Mouse (Mus musculus) olfactory bulb, adult 2 months (tissue): ENCODE results near the gene Vav3. TPM values are rescaled to one million over a fixed set of nuclear protein-coding genes. Genes with fewer than 3 reads are reported as not detected.

Experiments used
- H3K27ac ChIP-seq: fragments of 200-500 bp; 2 replicates; pipeline ENCODE4 v1.5.1; 2012; ENCODE audit warnings: low read depth, low read length; ENCODE audit not compliant: insufficient read depth
- H3K4me1 ChIP-seq: fragments of 200-500 bp; 2 replicates; pipeline ENCODE4 v1.6.1; 2012; ENCODE audit warnings: low read length; ENCODE audit not compliant: control insufficient read depth, insufficient read depth
- H3K4me3 ChIP-seq: fragments of 200-500 bp; 2 replicates; pipeline ENCODE4 v1.5.1; 2012; ENCODE audit warnings: mild to moderate bottlenecking, low read depth, low read length, moderate library complexity; ENCODE audit not compliant: insufficient read depth
- CTCF ChIP-seq: fragments of 200-500 bp; IDR thresholded peaks from 2 replicates; pipeline ENCODE4 v1.5.1; 2012; ENCODE audit warnings: low read depth, mild to moderate bottlenecking, low read length, moderate library complexity; ENCODE audit not compliant: insufficient read depth
- POLR2A ChIP-seq: fragments of 200-500 bp; IDR thresholded peaks from 2 replicates; pipeline ENCODE4 v1.6.1; 2012; ENCODE audit warnings: mild to moderate bottlenecking, low read depth, low read length, moderate library complexity; ENCODE audit not compliant: insufficient read depth
- WGBS: fragments of 180-500 bp; shearing (Covaris S2); methylation state at CpG from one replicate; pipeline ENCODE4 v1.1.7; 2018; 5-methylcytosine and 5-hydroxymethylcytosine counted together
- polyA plus RNA-seq: library from polyadenylated mRNA; stranded (reverse); fragments of >200 nt; gene quantifications from 2 replicates; pipeline ENCODE4 v1.2.4, GENCODE M21; 2012; ENCODE audit warnings: low replicate concordance; ENCODE audit not compliant: missing spikeins, insufficient read depth, insufficient read length

Vav3 gene
- polyA plus RNA-seq, 1 experiment, result not detected

DNA sequence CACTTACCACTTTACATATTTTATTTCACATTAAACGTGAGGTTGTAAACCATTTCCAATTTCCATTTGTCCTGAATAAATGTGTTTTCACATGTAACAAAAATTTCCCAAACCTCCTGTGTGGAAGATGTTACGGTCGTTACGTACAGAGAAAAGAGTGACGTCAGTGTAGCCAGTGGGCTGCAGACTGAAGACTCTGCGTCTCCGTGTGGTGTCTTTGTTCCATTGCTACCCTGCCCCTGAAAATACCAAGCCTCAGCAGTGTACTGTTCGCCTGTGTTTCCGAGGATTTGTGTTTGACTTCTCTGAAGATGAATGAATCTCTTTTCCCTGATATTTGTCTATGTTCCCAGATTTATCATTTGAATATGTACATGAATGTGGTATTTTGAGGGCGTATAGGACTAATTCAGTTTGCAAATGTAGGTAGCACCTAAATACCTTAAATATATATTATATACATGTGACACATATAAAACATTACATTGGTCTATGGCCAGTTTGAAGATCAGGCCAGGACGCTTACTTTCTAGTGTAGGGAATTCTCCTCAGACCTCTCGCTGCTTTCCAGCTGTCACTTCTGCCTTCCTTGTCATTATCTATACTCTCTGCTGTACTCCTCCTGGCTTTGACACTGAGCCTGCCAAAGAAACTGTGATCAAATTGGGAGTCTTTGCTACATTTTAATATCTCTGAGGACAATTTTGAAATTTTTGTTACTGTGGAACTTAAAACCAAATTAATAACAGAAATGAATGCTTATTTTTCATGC is 312.6 kb downstream of the Vav3 start:
- Histone ChIP-seq H3K27ac (no peak overlapping the region), H3K4me1 (no peaks in the 10 kb centered on the region), H3K4me3 (no peak overlapping the region)
- WGBS, result 93% methylated on average over 12 of the region's 12 CpGs
- TF ChIP-seq POLR2A (no peak), CTCF (no peak)

DNA sequence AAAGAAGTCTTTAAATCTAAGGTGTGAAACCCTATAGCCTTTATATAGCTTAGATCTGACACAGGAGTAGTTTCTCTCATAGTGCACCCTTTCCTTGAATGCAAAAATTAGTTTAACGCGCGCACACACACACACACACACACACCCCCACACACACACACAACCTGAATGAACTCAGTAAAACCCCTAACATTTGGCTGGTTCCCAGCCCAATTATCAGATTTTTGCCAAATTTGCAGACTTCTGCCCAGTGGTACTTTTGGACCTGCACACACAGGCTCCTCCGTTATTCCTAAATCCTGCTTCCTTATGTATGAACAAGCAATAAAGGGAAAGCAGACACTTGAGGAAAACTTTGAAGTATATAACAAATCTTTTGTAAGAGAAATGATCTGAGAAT is 313.9 kb downstream of the Vav3 start:
- H3K4me1 ChIP-seq, result no peaks in the 10 kb centered on the region
- no peak overlapping the region for H3K4me3 ChIP-seq
- WGBS, result 91% methylated on average over 4 of the region's 4 CpGs
- H3K27ac ChIP-seq, result no peak overlapping the region
- no peak for TF ChIP-seq CTCF
- TF ChIP-seq POLR2A, result no peak

- Histone ChIP-seq H3K27ac (no peak overlapping the region), H3K4me3 (no peak overlapping the region), H3K4me1 (no peaks in the 10 kb centered on the region)
- WGBS, result 93% methylated on average over 4 of the region's 4 CpGs
- TF ChIP-seq CTCF (no peak), POLR2A (no peak)
Observed at GRCm38 (mm10) chr3:109671716-109672115, 331.3 kb downstream of the Vav3 start.

DNA sequence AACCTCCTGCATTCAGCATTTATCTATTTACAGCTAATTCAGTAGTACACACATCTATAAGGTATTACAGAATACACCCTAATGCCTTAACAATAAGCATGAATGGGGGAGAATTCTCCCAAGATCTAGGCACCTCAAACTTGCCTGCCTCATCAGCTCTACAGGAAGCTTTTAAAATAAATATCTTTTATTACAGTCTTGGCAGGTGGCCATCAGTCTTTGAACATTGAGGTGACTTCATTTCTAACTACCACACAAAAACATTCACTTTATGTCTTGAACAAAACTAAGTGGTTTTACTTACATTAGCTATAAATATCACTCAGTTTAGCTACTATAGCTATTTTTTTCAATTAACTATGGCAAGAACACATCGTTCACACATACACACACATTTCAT is 332.5 kb downstream of the Vav3 start:
- WGBS, result 76% methylated on average over 1 of the region's 1 CpGs
- no peak overlapping the region for H3K4me3 ChIP-seq
- no peak for TF ChIP-seq POLR2A
- TF ChIP-seq CTCF, result no peak
- H3K27ac ChIP-seq, result no peak overlapping the region
- H3K4me1 ChIP-seq, result no peaks in the 10 kb centered on the region

GRCm38 (mm10) chr3:109680281-109680680 is 339.8 kb downstream of the Vav3 start:
- 61% methylated on average over 2 of the region's 2 CpGs for WGBS
- Histone ChIP-seq H3K4me1 (no peaks in the 10 kb centered on the region), H3K4me3 (no peak overlapping the region), H3K27ac (no peak overlapping the region)
- TF ChIP-seq CTCF, result no peak
- TF ChIP-seq POLR2A, result no peak

- no peak overlapping the region for H3K4me3 ChIP-seq
- 84% methylated on average over 5 of the region's 5 CpGs for WGBS
- no peak for TF ChIP-seq CTCF
- no peak for TF ChIP-seq POLR2A
Observed at GRCm38 (mm10) chr3:109681863-109682262, 341.4 kb downstream of the Vav3 start.

GRCm38 (mm10) chr3:109683608-109684295 is 343.3 kb downstream of the Vav3 start:
- no peak for TF ChIP-seq POLR2A
- no peak for TF ChIP-seq CTCF
- no peaks in the 10 kb centered on the region for H3K4me1 ChIP-seq
- WGBS, result 49% methylated on average over 5 of the region's 5 CpGs
- H3K27ac ChIP-seq, result no peak overlapping the region
- no peak overlapping the region for H3K4me3 ChIP-seq

More at GRCm38 (mm10) chr3:109681863-109682262, 341.4 kb downstream of the Vav3 start:
- Histone ChIP-seq H3K27ac (no peak overlapping the region), H3K4me1 (no peaks in the 10 kb centered on the region)

DNA sequence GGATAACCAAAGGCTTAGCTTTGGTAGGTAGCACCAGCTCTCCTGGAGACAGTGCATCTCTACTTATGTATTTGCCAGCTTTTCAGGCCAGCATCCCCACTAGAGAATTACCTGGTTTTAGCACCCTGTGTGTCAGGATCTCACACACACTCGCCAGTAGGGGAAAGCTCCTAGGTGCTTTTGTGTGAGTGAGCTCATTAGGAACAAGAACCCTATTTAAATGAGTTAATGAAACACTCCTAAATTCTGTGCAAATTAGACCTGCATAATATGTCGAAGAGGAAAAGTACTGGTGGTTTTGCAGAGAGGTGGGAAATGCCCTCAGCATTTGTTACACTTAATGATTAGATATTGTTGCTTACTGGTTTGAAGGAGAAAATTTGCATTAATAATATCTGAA is 350.1 kb downstream of the Vav3 start:
- TF ChIP-seq POLR2A (no peak), CTCF (no peak)
- no peak overlapping the region for H3K4me3 ChIP-seq
- no peak overlapping the region for H3K27ac ChIP-seq
- WGBS, result 71% methylated on average over 2 of the region's 2 CpGs
- no peaks in the 10 kb centered on the region for H3K4me1 ChIP-seq

DNA sequence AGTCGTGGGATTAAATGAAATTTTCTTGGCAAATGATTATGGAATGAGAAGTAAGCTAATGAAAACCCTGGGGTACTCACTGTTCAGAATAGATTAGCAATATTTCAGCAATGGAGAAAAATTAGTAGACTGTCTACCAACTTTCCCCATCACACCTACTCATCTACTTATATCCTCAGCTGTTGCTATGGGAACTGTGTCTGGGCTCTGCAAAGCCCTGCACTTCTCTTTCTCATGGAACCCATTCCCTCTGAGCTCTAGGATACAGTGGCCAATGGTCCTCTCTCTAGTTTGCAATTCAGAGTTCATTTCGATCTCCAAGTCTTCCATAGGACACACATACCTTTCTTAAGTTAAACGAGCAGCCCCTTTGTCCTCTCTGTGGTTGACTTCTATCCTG is 352.2 kb downstream of the Vav3 start:
- 76% methylated on average over 3 of the region's 3 CpGs for WGBS
- H3K4me1 ChIP-seq, result no peaks in the 10 kb centered on the region
- TF ChIP-seq CTCF, result no peak
- no peak for TF ChIP-seq POLR2A
- H3K27ac ChIP-seq, result no peak overlapping the region
- no peak overlapping the region for H3K4me3 ChIP-seq

DNA sequence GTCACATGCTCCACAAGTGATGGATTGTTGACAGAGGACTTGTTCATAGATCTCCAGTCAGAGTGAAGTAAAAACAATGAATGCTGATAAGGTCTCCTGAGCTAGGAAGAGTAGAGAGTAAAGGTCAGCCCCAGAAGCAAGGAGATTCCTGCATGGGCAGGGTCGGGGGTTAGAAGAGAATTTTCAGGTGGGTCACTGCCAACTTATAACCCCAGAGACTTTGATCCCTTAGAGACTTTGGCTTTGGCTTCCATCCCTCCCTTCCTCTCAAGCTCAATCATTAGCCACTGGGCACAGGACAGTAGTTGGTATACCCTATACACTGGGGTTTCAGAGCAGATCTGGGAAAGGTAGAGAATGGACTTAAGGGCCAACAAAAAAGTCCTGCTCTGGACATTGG is 360.8 kb downstream of the Vav3 start:
- 81% methylated on average over 1 of the region's 1 CpGs for WGBS
- no peaks in the 10 kb centered on the region for H3K4me1 ChIP-seq
- no peak for TF ChIP-seq POLR2A
- H3K27ac ChIP-seq, result no peak overlapping the region
- no peak overlapping the region for H3K4me3 ChIP-seq
